Mouse (Mus musculus) CD4-positive naive resting alpha-beta T cell, adult 76 days (primary cell): ENCODE data around the gene Dmd. TPM values are rescaled to one million over a fixed set of nuclear protein-coding genes. Genes with fewer than 3 reads are reported as not detected.

Experiments used
- total RNA-seq: library from RNA; stranded (reverse); gene quantifications from one replicate; pipeline ENCODE4 v1.2.4, GENCODE M21; 2023

Dmd gene
- not detected for total RNA-seq

DNA sequence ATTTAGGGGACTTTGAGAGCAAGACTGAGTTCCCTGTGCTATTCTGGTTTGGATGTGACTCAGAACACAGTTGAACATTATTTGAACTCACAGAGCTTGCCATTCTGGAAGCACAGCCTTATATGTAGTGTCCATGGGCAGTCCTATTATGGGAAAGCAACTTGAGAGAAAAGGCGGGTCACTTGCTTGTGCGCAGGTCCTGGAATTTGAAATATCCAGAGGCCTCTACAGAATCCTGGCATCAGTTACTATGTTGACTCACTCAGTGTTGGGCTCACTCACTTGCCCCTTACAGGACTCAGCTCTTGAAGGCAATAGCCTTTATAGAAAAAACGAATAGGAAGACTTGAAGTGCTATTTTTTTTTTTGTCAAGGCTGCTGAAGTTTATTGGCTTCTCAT lies at the start of gene Dmd:
Dmd (plus strand) TSS at position 241 of the 400 bp plus-strand sequence.

DNA sequence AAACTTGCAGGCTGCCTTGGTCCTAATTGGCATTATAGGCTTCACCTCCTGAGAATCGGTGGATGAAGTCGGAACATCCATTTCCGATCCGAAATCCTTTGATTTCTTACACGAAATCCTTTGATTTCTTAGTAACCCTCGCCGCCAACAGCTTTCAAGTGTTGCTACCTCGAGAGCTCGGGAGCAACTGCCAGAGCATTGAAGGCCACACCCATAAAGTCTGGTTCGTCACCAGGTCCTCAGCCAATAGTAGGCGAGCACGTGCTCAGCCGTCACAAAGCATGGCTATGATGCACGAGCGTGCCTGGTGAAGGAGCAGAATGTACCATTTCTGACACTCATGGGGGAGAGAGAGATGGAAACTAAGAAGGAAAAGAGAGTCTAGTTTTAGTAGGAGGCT lies 538.9 kb downstream of the Dmd start, which contains the start of gene Tsga8:
Tsga8 (minus strand) TSS at position 327 of the 400 bp plus-strand sequence.

DNA sequence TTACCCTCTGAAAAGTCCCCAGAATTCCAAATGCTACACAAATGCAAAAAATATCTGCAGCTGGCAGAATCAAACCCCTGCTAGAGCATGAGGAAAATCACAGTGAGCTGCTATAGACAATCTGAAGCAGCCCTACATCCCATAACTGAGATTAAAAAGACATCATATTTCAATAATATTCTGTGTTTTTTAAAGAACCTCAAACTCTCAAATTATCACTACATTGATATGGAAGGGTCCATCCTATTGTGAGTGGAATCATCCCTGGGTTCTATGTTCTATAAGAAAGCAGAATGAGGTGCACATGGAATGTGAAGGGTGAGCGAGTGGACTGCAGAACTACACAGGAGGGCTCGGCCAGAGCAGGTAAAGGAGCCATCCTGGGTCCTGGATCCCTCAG lies 2300.7 kb downstream of the Dmd start, which contains the start of gene Fthl17a:
Fthl17a (plus strand) TSS at position 301 of the 400 bp plus-strand sequence.

